Mouse (Mus musculus) T-cell, adult 2 months (primary cell): ENCODE measurements around the gene A730061H03Rik.
A peak's percentile ranks its signal among the peaks of the same experiment; 100 is the strongest.

Experiments used
- DNase-seq: peaks from one replicate; pipeline ENCODE4 v3.0.0; 2022; ENCODE audit warnings: low spot score

A730061H03Rik gene

GRCm38 (mm10) chr14:55551347-55551746 lies 8.9 kb downstream of the A730061H03Rik start:
- DNase-seq, result no peak

- no peak for DNase-seq
These were observed 10.0 kb downstream of the A730061H03Rik start for GRCm38 (mm10) chr14:55550191-55550590.

DNA sequence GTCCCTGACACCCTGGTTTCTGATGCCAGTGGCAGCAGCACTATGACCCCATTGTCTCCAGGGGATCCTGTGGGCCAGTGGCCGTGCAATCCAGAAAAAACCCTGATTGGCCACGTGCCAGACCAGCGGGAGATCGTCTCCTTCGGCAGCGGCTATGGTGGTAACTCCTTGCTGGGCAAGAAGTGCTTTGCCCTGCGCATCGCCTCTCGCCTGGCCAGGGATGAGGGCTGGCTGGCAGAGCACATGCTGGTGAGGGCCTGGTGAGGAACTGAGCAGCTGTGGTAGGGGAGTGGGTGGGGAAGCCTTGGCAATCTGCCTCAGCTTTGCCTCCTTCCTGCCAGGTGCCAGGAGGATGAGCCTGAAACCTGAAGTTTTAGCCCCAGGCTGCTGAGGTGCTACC lies 15.9 kb downstream of the A730061H03Rik start:
- no peak for DNase-seq

DNA sequence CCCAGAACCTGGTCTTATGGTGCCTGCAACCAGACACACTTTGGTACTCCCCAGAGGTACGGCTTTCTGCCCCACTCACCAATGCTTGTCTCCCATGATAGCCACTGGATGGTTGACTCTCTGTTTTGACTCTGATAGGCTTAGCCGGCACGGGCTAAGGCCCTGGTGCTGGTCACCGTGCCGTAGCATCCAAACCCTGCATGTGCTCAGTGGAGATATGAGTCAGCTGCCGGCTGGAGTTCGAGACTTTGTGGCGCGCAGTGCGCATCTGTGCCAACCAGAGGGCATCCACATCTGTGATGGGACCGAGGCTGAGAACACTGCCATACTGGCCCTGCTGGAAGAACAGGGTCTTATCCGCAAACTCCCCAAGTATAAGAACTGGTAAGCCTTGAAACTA lies 17.9 kb downstream of the A730061H03Rik start:
- DNase-seq, result no peak

DNA sequence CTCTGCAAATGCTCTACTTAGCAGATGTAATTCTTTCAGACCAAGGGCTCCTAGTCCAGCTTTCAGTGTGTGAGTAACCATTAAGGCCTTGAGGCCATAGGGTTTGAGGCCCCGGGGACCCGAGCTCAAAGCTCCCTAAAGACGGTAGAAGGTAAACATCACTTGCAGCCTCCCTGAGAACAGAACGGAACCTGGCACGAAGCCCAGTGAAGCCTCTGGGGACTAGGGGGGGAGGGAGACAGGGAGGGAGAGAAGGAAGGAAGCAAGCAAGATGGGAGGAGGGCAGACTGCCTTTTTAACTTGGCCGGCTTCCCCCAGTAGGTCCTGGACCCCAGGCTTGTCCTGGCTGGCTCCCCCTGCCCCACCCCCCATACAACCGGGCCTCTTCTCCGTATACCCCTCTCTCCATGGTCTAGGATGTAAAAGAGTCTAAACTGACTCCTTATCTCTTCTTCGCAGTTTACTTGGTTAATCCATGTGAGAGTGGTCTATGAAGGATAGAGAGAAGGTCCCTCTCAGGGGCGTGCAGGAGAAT lies 19.4 kb downstream of the A730061H03Rik start:
- peak; percentile 59 for DNase-seq

GRCm38 (mm10) chr14:55540067-55540786 lies 20.0 kb downstream of the A730061H03Rik start, which contains the start of gene Pck2:
Pck2 (plus strand) TSS chr14:55540266.
- DNase-seq, result peak; percentile 40

DNA sequence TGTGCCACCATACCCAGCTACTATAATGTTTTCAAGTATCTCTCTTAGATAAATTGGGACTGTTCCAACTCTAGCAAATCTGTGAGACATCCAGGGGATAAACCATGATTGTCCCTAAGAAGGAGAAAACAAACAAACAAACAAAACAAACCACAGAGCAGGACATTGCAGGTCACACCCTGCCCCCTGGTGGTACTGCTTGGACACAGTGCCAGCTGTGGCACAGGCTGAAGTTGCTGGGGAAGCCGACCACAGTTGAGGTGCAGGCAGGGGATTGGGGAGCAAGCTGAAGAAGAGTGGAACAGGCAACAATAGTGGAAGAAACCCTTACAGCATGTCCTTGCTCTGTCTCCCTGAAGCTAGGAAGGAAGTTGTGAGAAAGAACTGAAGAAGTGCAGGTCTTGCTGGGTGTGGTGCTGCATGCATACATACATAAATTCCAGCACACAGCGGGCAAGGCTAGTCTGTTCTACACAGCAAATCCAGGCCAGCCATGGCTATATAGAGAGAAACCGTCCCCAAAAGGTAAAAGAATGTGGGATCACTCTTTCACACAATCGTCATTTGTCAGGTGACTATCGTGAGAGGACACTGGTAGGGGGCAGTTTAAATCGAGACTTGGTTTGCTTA lies 24.0 kb downstream of the A730061H03Rik start:
- no peak for DNase-seq

DNA sequence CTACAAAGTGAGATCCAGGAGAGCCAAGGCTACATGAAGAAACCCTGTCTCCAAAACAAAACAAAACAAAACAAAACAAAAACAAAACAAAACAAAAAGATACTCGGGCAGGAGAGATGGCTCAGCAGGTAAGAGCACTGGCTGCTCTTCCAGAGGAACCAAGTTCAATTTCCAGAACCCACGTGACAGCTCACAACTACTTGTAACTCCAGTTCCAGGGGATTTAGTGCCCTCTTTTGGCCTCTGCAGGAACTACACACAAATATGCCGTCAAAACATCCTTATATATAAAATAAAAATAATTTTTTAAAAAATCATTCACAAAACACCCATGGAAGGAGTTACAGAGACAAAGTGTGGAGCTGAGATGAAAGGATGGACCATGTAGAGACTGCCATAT lies 32.3 kb downstream of the A730061H03Rik start:
- peak; percentile 31 for DNase-seq

- no peak for DNase-seq
These were observed 33.5 kb downstream of the A730061H03Rik start for GRCm38 (mm10) chr14:55526674-55527073.

DNA sequence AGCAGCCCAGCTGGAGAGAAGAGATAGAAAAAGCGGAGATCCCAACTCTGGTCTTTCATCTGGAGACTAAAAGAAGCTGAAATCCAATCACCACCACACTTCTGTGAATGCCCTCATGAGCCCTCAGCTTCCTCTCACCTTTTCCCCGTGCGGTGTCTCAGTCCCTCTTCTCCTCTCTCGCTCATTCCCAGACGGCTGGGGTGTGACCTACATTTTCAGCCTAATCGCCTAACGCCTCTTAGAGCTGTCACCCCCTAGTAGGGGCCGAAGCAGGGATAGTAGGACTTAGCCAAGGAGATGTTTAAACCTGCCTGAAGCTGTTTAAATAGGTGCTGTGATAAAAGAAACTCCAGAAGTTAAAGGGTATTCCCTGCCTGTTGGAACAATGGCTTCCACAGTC lies 35.4 kb downstream of the A730061H03Rik start, which contains the start of gene Nrl:
Gene Nrl (minus strand): TSS at position 197 of the 400 bp plus-strand sequence.
- DNase-seq, result no peak

DNA sequence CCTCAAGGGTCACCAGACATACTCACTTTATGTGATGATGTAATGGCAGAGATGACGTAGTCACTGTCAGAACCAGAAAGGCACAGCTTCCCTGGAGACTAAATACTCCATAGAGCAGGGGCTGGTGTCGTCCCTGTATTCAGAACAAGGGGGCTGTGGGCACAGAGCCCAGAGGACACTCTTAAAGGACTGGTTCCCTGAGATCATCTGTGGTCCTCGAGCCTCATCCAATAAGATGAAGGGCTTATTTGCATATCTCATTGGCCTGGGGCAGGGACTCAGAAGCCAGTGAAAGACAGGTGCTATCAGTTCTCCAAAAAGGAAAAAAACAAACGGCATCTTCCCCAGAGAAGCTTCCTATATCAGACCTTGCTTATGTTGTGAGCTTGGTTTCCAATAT lies 36.1 kb downstream of the A730061H03Rik start:
- DNase-seq, result no peak

- peak; percentile 5 for DNase-seq
These were observed 39.5 kb downstream of the A730061H03Rik start for GRCm38 (mm10) chr14:55520451-55521361.

- no peak for DNase-seq
These were observed 40.6 kb downstream of the A730061H03Rik start for GRCm38 (mm10) chr14:55519604-55520003.

DNA sequence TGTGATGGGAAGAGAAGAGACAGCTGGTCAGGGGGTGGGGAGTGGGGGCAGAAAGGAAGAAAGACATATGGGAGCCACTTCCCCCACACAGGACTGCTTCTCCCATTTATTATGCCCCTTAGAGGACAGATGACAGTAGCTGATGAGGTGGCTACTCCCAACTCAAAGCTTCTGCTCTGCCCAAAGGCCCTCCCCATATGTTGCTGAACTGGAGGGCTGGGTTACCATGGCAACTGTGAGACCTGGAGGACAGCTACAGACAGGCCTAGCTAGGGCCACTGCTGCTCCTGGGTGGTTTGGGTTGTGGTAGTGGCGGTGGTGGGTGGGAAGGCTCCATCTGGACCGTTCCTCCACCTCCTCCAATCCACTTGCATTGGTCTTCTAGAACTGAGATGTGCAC lies 41.3 kb downstream of the A730061H03Rik start:
- no peak for DNase-seq

DNA sequence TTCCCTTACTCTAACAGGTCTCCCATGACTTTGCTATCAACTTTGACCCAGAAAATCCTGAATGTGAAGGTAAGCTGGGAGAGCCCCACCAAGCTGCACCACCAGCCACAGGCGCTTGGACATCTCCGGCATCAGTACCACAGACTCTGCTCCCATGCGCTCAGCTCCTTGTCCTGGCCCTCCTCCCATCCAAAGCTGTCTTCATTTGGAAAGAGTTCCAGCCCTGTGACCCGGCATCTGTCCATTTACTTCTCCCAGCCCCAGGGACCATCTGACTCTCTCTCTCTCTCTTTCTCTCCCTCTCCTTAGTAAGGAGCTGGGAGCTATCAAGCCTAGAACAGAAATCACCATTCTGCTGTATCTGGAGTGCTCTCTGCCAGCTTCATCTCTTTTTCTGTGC lies 44.4 kb downstream of the A730061H03Rik start:
- DNase-seq, result no peak

GRCm38 (mm10) chr14:55513927-55514326 lies 46.3 kb downstream of the A730061H03Rik start:
- DNase-seq, result no peak

- DNase-seq, result no peak
These were observed 49.2 kb downstream of the A730061H03Rik start for GRCm38 (mm10) chr14:55511037-55511436.

DNA sequence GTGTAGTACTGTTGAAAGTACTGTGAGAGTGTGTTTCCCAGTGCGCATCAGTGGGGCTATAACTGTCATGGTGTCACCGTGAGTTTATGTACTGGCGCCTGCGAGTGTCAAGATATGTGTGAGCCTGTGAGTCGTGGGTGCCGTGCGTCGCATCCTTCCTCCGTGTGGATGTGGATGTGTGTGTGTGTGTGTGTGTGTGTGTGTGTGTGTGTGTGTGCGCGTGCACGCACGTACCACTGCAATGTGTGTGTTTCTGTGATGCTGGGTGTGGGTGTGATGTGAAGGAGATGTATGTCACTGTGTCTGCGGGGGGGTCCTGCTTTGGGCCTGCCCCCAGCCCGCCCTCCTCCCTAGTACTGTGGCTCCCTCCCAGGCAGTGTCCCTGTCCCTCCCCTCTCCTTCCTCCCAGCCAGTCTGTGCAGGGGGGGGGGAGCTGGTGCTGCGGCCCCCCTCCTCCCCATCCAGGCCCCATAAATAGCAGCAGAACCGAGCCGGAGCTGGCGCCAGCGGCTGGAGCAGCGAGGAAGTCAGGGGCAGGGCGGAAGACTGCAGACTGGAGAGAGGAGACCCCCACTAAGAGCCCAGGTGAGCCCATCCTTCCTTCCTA lies 50.0 kb downstream of the A730061H03Rik start, which contains the start of gene Cpne6:
Gene Cpne6 (plus strand): TSS at position 321 of the 607 bp plus-strand sequence.
- DNase-seq, result no peak
